Mouse (Mus musculus): ENCODE measurements around the gene Rnf182. TPM values are rescaled to one million over a fixed set of nuclear protein-coding genes. Genes with fewer than 3 reads are reported as not detected.

Gene Rnf182
- total and polyA plus RNA-seq, 2 experiments from 2014 or later = 0.56 to 0.88 TPM

GRCm38 (mm10) chr13:43577254-43577653 is 38.3 kb upstream of the Rnf182 start:
- no peak overlapping the region for H3K27ac ChIP-seq (ENCODE audit: low read depth)
- no peak for ATAC-seq (ENCODE audit: insufficient read depth, low read depth)
- no peak overlapping the region for H3K4me3 ChIP-seq (ENCODE audit: low read depth, low read length)
- DNase-seq (ENCODE audit: low spot score) = no peak
- H3K9me3 ChIP-seq (replicated peaks; ENCODE audit: control insufficient read depth, low read length) = no peaks in the 10 kb centered on the region
- no peaks in the 10 kb centered on the region for H3K36me3 ChIP-seq (replicated peaks; ENCODE audit: control insufficient read depth, insufficient read depth, low read length)
- H3K9ac ChIP-seq (replicated peaks; ENCODE audit: low read depth, low read length) = no peak overlapping the region
- 0 out of 2 replicates have a peak, but pooled peaks have one; percentile 13 for TF ChIP-seq CTCF (IDR thresholded peaks at IDR 0.05; ENCODE audit: low read depth)
- no peak for TF ChIP-seq EP300 (IDR thresholded peaks at IDR 0.05; ENCODE audit: low read depth)
- H3K4me2 ChIP-seq (ENCODE audit: low read depth, low read length) = no peak overlapping the region
- WGBS = 64% methylated on average over 5 of the region's 5 CpGs
- no peaks in the 10 kb centered on the region for H3K4me1 ChIP-seq (ENCODE audit: control insufficient read depth, insufficient read depth)
- no peaks in the 10 kb centered on the region for H3K27me3 ChIP-seq (ENCODE audit: control insufficient read depth, insufficient read depth, low read length)

- TF ChIP-seq CTCF (IDR thresholded peaks at IDR 0.05; ENCODE audit: low read depth) = no peak
- no peak overlapping the region for H3K4me3 ChIP-seq (ENCODE audit: low read depth, low read length)
- 86% methylated on average over 12 of the region's 12 CpGs for WGBS
Observed at GRCm38 (mm10) chr13:43577766-43578165, 37.7 kb upstream of the Rnf182 start.

GRCm38 (mm10) chr13:43579740-43580139 is 35.8 kb upstream of the Rnf182 start:
- no peak overlapping the region for H3K4me2 ChIP-seq (ENCODE audit: low read depth, low read length)
- DNase-seq (ENCODE audit: low spot score) = peak; percentile 48
- ATAC-seq (ENCODE audit: insufficient read depth, low read depth) = peak; percentile 39

More at GRCm38 (mm10) chr13:43577766-43578165, 37.7 kb upstream of the Rnf182 start:
- no peak overlapping the region for H3K27ac ChIP-seq (ENCODE audit: low read depth)
- DNase-seq (ENCODE audit: low spot score) (no peak), ATAC-seq (ENCODE audit: insufficient read depth, low read depth) (no peak)
- no peaks in the 10 kb centered on the region for H3K36me3 ChIP-seq (replicated peaks; ENCODE audit: control insufficient read depth, insufficient read depth, low read length)
- H3K9me3 ChIP-seq (replicated peaks; ENCODE audit: control insufficient read depth, low read length) = no peaks in the 10 kb centered on the region
- no peaks in the 10 kb centered on the region for H3K4me1 ChIP-seq (ENCODE audit: control insufficient read depth, insufficient read depth)
- no peaks in the 10 kb centered on the region for H3K27me3 ChIP-seq (ENCODE audit: control insufficient read depth, insufficient read depth, low read length)
- no peak overlapping the region for H3K9ac ChIP-seq (replicated peaks; ENCODE audit: low read depth, low read length)
- H3K4me2 ChIP-seq (ENCODE audit: low read depth, low read length) = no peak overlapping the region

DNA sequence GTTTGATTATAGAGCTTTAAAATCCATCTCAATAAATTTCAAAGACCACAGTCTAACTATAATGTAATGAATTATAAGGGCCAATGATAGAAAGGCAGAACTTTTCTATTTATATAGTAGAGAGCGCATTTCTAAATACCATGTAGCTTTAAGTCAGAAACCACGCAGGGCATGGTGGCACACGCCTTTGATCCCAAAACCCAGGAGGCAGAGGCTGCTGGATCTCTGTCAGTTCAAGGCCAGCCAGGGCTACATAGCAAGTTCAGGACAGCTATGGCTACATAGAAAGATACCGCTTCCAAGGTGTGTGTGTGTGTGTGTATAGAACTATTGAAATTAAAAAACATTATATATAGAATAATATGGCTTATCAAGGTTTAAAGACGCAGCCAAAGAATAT is 34.8 kb upstream of the Rnf182 start:
- no peak for DNase-seq (ENCODE audit: low spot score)
- Histone ChIP-seq H3K27me3 (ENCODE audit: control insufficient read depth, insufficient read depth, low read length) (no peaks in the 10 kb centered on the region), H3K4me2 (ENCODE audit: low read depth, low read length) (no peak overlapping the region), H3K9me3 (replicated peaks; ENCODE audit: control insufficient read depth, low read length) (no peaks in the 10 kb centered on the region), H3K9ac (replicated peaks; ENCODE audit: low read depth, low read length) (no peak overlapping the region), H3K36me3 (replicated peaks; ENCODE audit: control insufficient read depth, insufficient read depth, low read length) (no peaks in the 10 kb centered on the region), H3K4me1 (ENCODE audit: control insufficient read depth, insufficient read depth) (no peaks in the 10 kb centered on the region), H3K27ac (ENCODE audit: low read depth) (no peak overlapping the region), H3K4me3 (ENCODE audit: low read depth, low read length) (no peak overlapping the region)
- no peak for TF ChIP-seq EP300 (IDR thresholded peaks at IDR 0.05; ENCODE audit: low read depth)
- no peak for TF ChIP-seq CTCF (IDR thresholded peaks at IDR 0.05; ENCODE audit: low read depth)
- 87% methylated on average over 5 of the region's 5 CpGs for WGBS
- no peak for ATAC-seq (ENCODE audit: insufficient read depth, low read depth)

More at GRCm38 (mm10) chr13:43579740-43580139, 35.8 kb upstream of the Rnf182 start:
- WGBS = 13% methylated on average over 18 of the region's 18 CpGs
- Histone ChIP-seq H3K9me3 (replicated peaks; ENCODE audit: control insufficient read depth, low read length) (no peaks in the 10 kb centered on the region), H3K4me3 (ENCODE audit: low read depth, low read length) (no peak overlapping the region), H3K36me3 (replicated peaks; ENCODE audit: control insufficient read depth, insufficient read depth, low read length) (no peaks in the 10 kb centered on the region), H3K27me3 (ENCODE audit: control insufficient read depth, insufficient read depth, low read length) (no peaks in the 10 kb centered on the region), H3K4me1 (ENCODE audit: control insufficient read depth, insufficient read depth) (no peaks in the 10 kb centered on the region), H3K9ac (replicated peaks; ENCODE audit: low read depth, low read length) (no peak overlapping the region), H3K27ac (ENCODE audit: low read depth) (no peak overlapping the region)
- TF ChIP-seq EP300 (IDR thresholded peaks at IDR 0.05; ENCODE audit: low read depth) (no peak), CTCF (IDR thresholded peaks at IDR 0.05; ENCODE audit: low read depth) (peak; percentile 74)

DNA sequence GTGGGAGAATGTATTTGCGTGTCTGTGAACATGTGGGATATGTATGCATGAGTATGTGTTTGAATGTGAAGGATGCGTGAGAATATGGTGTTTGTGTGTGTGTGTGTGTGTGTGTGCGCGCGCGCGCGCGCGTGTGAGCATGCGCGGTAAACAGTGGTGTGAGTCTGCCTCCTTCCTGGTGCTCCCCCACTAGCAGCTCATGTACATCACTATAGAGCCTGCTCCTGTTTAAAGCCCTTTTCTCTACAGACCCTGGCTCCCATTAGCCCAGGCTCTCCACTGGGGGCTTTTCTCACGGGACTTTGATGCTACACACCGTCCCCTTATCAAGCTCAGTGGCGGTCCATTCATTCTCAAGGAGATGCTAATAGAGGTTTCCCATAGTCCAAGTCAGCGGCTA is 32.5 kb upstream of the Rnf182 start:
- Histone ChIP-seq H3K4me3 (ENCODE audit: low read depth, low read length) (no peak overlapping the region), H3K27ac (ENCODE audit: low read depth) (no peak overlapping the region), H3K36me3 (replicated peaks; ENCODE audit: control insufficient read depth, insufficient read depth, low read length) (no peaks in the 10 kb centered on the region), H3K9ac (replicated peaks; ENCODE audit: low read depth, low read length) (no peak overlapping the region), H3K4me1 (ENCODE audit: control insufficient read depth, insufficient read depth) (peaks cover 2% of the 10 kb centered on the region), H3K9me3 (replicated peaks; ENCODE audit: control insufficient read depth, low read length) (no peaks in the 10 kb centered on the region), H3K4me2 (ENCODE audit: low read depth, low read length) (no peak overlapping the region), H3K27me3 (ENCODE audit: control insufficient read depth, insufficient read depth, low read length) (no peaks in the 10 kb centered on the region)
- WGBS = 49% methylated on average over 16 of the region's 16 CpGs
- no peak for TF ChIP-seq CTCF (IDR thresholded peaks at IDR 0.05; ENCODE audit: low read depth)
- no peak for TF ChIP-seq EP300 (IDR thresholded peaks at IDR 0.05; ENCODE audit: low read depth)
- DNase-seq (ENCODE audit: low spot score) (no peak), ATAC-seq (ENCODE audit: insufficient read depth, low read depth) (no peak)

DNA sequence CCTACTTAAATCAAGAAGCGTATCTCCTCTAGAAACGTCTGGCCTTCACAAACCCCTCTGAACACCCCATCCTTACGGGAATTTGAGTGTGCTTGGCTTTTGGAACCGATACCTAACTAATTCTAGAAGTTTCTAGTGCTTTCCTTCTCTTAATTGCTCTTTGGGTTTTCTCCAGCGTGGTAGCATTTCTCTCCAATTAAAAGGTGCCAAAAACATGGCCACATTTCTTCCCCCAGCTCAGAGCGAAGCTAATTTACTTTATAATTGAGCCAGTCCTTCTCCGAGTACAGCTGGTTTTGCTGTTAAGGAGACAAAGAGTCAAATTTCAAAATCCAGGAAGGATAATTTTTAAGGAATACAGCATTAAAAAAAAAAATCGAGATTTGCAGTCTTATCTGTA is 32.0 kb upstream of the Rnf182 start:
- WGBS = 63% methylated on average over 8 of the region's 8 CpGs
- no peak for ATAC-seq (ENCODE audit: insufficient read depth, low read depth)
- H3K4me3 ChIP-seq (ENCODE audit: low read depth, low read length) = no peak overlapping the region
- no peaks in the 10 kb centered on the region for H3K36me3 ChIP-seq (replicated peaks; ENCODE audit: control insufficient read depth, insufficient read depth, low read length)
- H3K9ac ChIP-seq (replicated peaks; ENCODE audit: low read depth, low read length) = no peak overlapping the region
- H3K9me3 ChIP-seq (replicated peaks; ENCODE audit: control insufficient read depth, low read length) = no peaks in the 10 kb centered on the region
- H3K27ac ChIP-seq (ENCODE audit: low read depth) = no peak overlapping the region
- DNase-seq (ENCODE audit: low spot score) = no peak
- no peak overlapping the region for H3K4me2 ChIP-seq (ENCODE audit: low read depth, low read length)
- TF ChIP-seq EP300 (IDR thresholded peaks at IDR 0.05; ENCODE audit: low read depth) = no peak
- TF ChIP-seq CTCF (IDR thresholded peaks at IDR 0.05; ENCODE audit: low read depth) = no peak
- no peaks in the 10 kb centered on the region for H3K27me3 ChIP-seq (ENCODE audit: control insufficient read depth, insufficient read depth, low read length)
- peaks cover 6% of the 10 kb centered on the region for H3K4me1 ChIP-seq (ENCODE audit: control insufficient read depth, insufficient read depth)
